Mouse (Mus musculus) liver, embryonic 13.5 days (tissue): Measurements from ENCODE around the gene Ttc39b. TPM values are rescaled to one million over a fixed set of nuclear protein-coding genes. Genes with fewer than 3 reads are reported as not detected.

Experiments used
- ATAC-seq: fragments of 200-750 bp; cut with Nextera tagmentation; 2 replicates; pipeline ENCODE4 v1.8.0; 2017; ENCODE audit warnings: low read depth, mild to moderate bottlenecking, moderate number of reproducible peaks, moderate library complexity
- DNase-seq: peaks from one replicate; pipeline ENCODE4 v3.0.0; 2022
- H3K27ac ChIP-seq: fragments of 300-500 bp; sonication (generic); 2 replicates; pipeline ENCODE4 v1.5.1; 2015; ENCODE audit warnings: moderate library complexity, mild to moderate bottlenecking, inconsistent platforms
- H3K27me3 ChIP-seq: fragments of 300-500 bp; sonication (generic); 2 replicates; pipeline ENCODE4 v1.6.1; 2015; ENCODE audit warnings: mild to moderate bottlenecking, inconsistent platforms
- H3K36me3 ChIP-seq: fragments of 300-500 bp; sonication (generic); 2 replicates; pipeline ENCODE4 v1.6.1; 2015; ENCODE audit warnings: mild to moderate bottlenecking, inconsistent platforms
- H3K4me1 ChIP-seq: fragments of 300-500 bp; sonication (generic); replicated peaks from 2 replicates; pipeline ENCODE4 v1.6.1; 2015; ENCODE audit warnings: inconsistent platforms
- H3K4me2 ChIP-seq: fragments of 300-500 bp; sonication (generic); 2 replicates; pipeline ENCODE4 v1.6.1; 2015; ENCODE audit warnings: inconsistent platforms, mild to moderate bottlenecking, moderate library complexity
- H3K4me3 ChIP-seq: fragments of 300-500 bp; sonication (generic); replicated peaks from 2 replicates; pipeline ENCODE4 v1.5.1; 2015; ENCODE audit warnings: mild to moderate bottlenecking, inconsistent platforms
- H3K9ac ChIP-seq: fragments of 300-500 bp; sonication (generic); 2 replicates; pipeline ENCODE4 v1.6.1; 2015; ENCODE audit warnings: mild to moderate bottlenecking, inconsistent platforms
- H3K9me3 ChIP-seq: fragments of 300-500 bp; sonication (generic); replicated peaks from 2 replicates; pipeline ENCODE4 v1.6.1; 2016; ENCODE audit warnings: inconsistent platforms
- WGBS: fragments of 180-500 bp; shearing (Covaris S2); methylation state at CpG from one replicate; pipeline ENCODE4 v1.1.7; 2015; ENCODE audit not compliant: insufficient replicate concordance; 5-methylcytosine and 5-hydroxymethylcytosine counted together
- polyA plus RNA-seq: library from polyadenylated mRNA; unstranded; fragments of >200 nt; fragmentation: Nextera tagmentation; extraction: Ambion mirVana; gene quantifications from 2 replicates; pipeline ENCODE4 v1.2.1, GENCODE M21; 2015

The Ttc39b gene
- polyA plus RNA-seq, 1 experiment from 2014 or later = 2.8 TPM

GRCm38 (mm10) chr4:83302887-83303827 lies 20.9 kb downstream of the Ttc39b start:
- Histone ChIP-seq H3K27me3 (no peaks in the 10 kb centered on the region), H3K36me3 (no peaks in the 10 kb centered on the region), H3K9me3 (no peaks in the 10 kb centered on the region), H3K4me3 (peak overlapping the region; percentile 9; the same call in 1 of the 2 replicates), H3K4me2 (peak overlapping the region; percentile 40), H3K27ac (no peak overlapping the region), H3K4me1 (0 out of 2 replicates have a peak, but pooled peaks cover 2% of the 10 kb centered on the region), H3K9ac (no peak overlapping the region)
- 0 out of 2 replicates have a peak, but pooled peaks have one; percentile 48 for ATAC-seq
- DNase-seq = peak; percentile 36
- WGBS = 27% methylated on average over 13 of the region's 13 CpGs

DNA sequence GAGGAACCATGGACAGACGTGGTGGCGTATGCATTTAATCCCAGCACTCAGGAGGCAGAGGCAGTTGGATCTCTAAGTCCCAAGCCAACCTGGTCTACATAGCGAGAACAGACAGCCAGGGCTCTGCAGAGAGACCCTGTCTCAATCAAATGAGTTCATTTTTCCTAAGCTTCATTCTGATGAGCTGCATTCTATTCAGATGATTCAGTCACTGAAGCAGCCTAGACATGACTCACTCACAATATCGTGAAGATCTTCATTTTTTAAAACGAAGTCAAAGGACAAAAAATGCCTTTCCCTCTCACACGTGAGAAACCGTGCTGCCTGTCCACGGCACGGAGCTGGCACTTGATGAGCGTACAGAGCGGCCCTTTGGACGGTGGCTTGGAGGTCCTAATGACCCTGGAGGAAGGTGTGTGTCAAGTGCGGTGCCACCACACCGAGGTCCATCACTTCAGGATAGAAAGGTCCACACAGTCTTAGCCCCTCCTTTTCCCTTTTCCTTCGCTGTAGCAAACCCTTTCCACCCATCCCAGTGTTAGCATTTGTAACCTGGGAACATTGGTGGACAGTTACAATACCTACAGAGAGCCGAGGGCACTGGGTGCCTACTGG lies 21.8 kb downstream of the Ttc39b start:
- 0 out of 2 replicates have a peak, but pooled peaks cover 2% of the 10 kb centered on the region for H3K4me1 ChIP-seq
- no peaks in the 10 kb centered on the region for H3K36me3 ChIP-seq
- no peak overlapping the region for H3K4me3 ChIP-seq
- no peak overlapping the region for H3K4me2 ChIP-seq
- DNase-seq (no peak), ATAC-seq (no peak)
- H3K9me3 ChIP-seq = no peaks in the 10 kb centered on the region
- H3K9ac ChIP-seq = no peak overlapping the region
- no peak overlapping the region for H3K27ac ChIP-seq
- WGBS = 80% methylated on average over 16 of the region's 16 CpGs
- H3K27me3 ChIP-seq = no peaks in the 10 kb centered on the region

- Histone ChIP-seq H3K27ac (no peak overlapping the region), H3K4me3 (no peak overlapping the region), H3K9me3 (no peaks in the 10 kb centered on the region), H3K27me3 (no peaks in the 10 kb centered on the region), H3K4me1 (0 out of 2 replicates have a peak, but pooled peaks cover 2% of the 10 kb centered on the region), H3K36me3 (no peaks in the 10 kb centered on the region), H3K9ac (no peak overlapping the region), H3K4me2 (no peak overlapping the region)
- no peak for DNase-seq
- ATAC-seq = no peak
- WGBS = 88% methylated on average over 1 of the region's 1 CpGs
These were observed 22.3 kb downstream of the Ttc39b start for GRCm38 (mm10) chr4:83301713-83302112.

- 2% methylated on average over 12 of the region's 12 CpGs for WGBS
- peaks cover 11% of the 10 kb centered on the region for H3K4me1 ChIP-seq
- H3K4me3 ChIP-seq = peak overlapping the region; percentile 45
- H3K9me3 ChIP-seq = no peaks in the 10 kb centered on the region
- no peaks in the 10 kb centered on the region for H3K36me3 ChIP-seq
- H3K9ac ChIP-seq = peak overlapping the region; percentile 45; the same call in 1 of the 2 replicates
- peaks cover 8% of the 10 kb centered on the region; the same call in 1 of the 2 replicates for H3K27me3 ChIP-seq
- H3K27ac ChIP-seq = no peak overlapping the region
- DNase-seq = no peak
- peak overlapping the region; percentile 66 for H3K4me2 ChIP-seq
- no peak for ATAC-seq
These were observed 39.2 kb downstream of the Ttc39b start for GRCm38 (mm10) chr4:83284768-83285350.

GRCm38 (mm10) chr4:83283973-83284767 lies 39.9 kb downstream of the Ttc39b start:
- peak overlapping the region; percentile 45; the same call in 1 of the 2 replicates for H3K9ac ChIP-seq
- peak overlapping the region; percentile 45 for H3K4me3 ChIP-seq
- H3K27me3 ChIP-seq = peaks cover 8% of the 10 kb centered on the region; the same call in 1 of the 2 replicates
- H3K36me3 ChIP-seq = no peaks in the 10 kb centered on the region
- no peaks in the 10 kb centered on the region for H3K9me3 ChIP-seq
- H3K27ac ChIP-seq = no peak overlapping the region
- DNase-seq = no peak
- H3K4me1 ChIP-seq = peaks cover 11% of the 10 kb centered on the region
- no peak for ATAC-seq
- WGBS = 16% methylated on average over 19 of the region's 19 CpGs
- peak overlapping the region; percentile 66 for H3K4me2 ChIP-seq

DNA sequence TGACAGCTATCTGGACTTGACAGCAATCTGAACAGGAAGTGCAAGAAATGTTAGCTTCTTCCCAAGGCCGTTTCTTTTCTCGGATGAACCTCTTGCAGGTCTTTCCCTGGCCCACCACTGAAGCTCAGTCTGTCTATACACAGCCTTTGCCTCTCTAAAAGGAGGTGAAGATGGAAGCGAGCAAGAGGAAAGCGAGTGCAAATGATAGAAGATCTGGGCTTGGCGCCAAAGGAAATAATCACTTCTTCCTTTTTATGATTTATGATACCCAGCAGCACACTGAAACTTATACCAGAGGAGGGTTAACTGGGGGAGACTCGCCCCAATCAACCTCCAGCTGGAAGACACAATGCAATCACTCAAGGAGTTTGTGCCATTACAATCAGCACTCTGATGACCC lies 41.6 kb downstream of the Ttc39b start:
- Histone ChIP-seq H3K36me3 (no peaks in the 10 kb centered on the region), H3K4me2 (no peak overlapping the region), H3K4me1 (peaks cover 11% of the 10 kb centered on the region), H3K27ac (no peak overlapping the region), H3K4me3 (no peak overlapping the region), H3K9ac (no peak overlapping the region), H3K27me3 (peaks cover 8% of the 10 kb centered on the region; the same call in 1 of the 2 replicates), H3K9me3 (no peaks in the 10 kb centered on the region)
- no peak for ATAC-seq
- 34% methylated on average over 6 of the region's 6 CpGs for WGBS
- no peak for DNase-seq

GRCm38 (mm10) chr4:83279236-83279635 lies 44.8 kb downstream of the Ttc39b start:
- no peak for DNase-seq
- H3K4me1 ChIP-seq = peaks cover 8% of the 10 kb centered on the region
- no peak overlapping the region for H3K9ac ChIP-seq
- no peak for ATAC-seq
- 69% methylated on average over 7 of the region's 7 CpGs for WGBS
- H3K27ac ChIP-seq = no peak overlapping the region
- no peaks in the 10 kb centered on the region for H3K9me3 ChIP-seq
- H3K4me3 ChIP-seq = no peak overlapping the region
- no peaks in the 10 kb centered on the region for H3K36me3 ChIP-seq
- H3K27me3 ChIP-seq = peaks cover 5% of the 10 kb centered on the region; the same call in 1 of the 2 replicates
- no peak overlapping the region for H3K4me2 ChIP-seq

DNA sequence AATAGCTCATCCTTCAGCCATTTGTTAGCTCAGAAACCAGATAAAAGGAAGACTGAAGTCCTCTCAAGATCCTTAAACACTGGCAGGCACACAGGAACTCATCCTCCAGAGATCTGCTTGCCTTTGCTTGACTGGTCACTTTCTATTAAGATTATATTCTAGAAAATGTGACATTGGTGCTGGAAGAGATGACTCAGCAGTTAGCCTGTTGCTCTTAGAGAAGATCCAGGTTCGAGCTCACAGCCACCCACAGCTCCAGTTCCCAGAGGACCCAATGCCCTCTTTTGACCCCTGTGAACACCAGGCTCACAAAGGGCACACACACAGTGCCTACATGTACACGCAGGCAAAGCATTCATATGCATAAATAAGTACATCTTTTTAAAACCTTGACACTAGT lies 49.8 kb downstream of the Ttc39b start:
- Histone ChIP-seq H3K9me3 (no peaks in the 10 kb centered on the region), H3K4me3 (peak overlapping the region; percentile 42; the same call in 1 of the 2 replicates), H3K36me3 (no peaks in the 10 kb centered on the region), H3K9ac (peak overlapping the region; percentile 64; the same call in 1 of the 2 replicates), H3K27ac (no peak overlapping the region), H3K27me3 (no peaks in the 10 kb centered on the region), H3K4me2 (peak overlapping the region; percentile 64), H3K4me1 (peaks cover 22% of the 10 kb centered on the region)
- ATAC-seq = no peak
- WGBS = 32% methylated on average over 2 of the region's 2 CpGs
- DNase-seq = no peak

- Histone ChIP-seq H3K27ac (peak overlapping the region; percentile 64; the same call in 1 of the 2 replicates), H3K4me3 (peak overlapping the region; percentile 42)
These were observed 50.4 kb downstream of the Ttc39b start for GRCm38 (mm10) chr4:83273616-83274050.

GRCm38 (mm10) chr4:83272917-83273615 lies 51.0 kb downstream of the Ttc39b start:
- peak; percentile 61 for ATAC-seq

More at GRCm38 (mm10) chr4:83273616-83274050, 50.4 kb downstream of the Ttc39b start:
- H3K36me3 ChIP-seq = no peaks in the 10 kb centered on the region
- WGBS = 11% methylated on average over 19 of the region's 19 CpGs
- no peaks in the 10 kb centered on the region for H3K9me3 ChIP-seq
- peak overlapping the region; percentile 64 for H3K4me2 ChIP-seq
- H3K9ac ChIP-seq = peak overlapping the region; percentile 64
- H3K4me1 ChIP-seq = peaks cover 22% of the 10 kb centered on the region
- peak; percentile 42 for DNase-seq
- no peaks in the 10 kb centered on the region for H3K27me3 ChIP-seq
- ATAC-seq = peak; percentile 86

More at GRCm38 (mm10) chr4:83272917-83273615, 51.0 kb downstream of the Ttc39b start:
- no peak for DNase-seq
- peak overlapping the region; percentile 42 for H3K4me3 ChIP-seq
- no peaks in the 10 kb centered on the region for H3K9me3 ChIP-seq
- H3K4me2 ChIP-seq = peak overlapping the region; percentile 64
- 21% methylated on average over 9 of the region's 9 CpGs for WGBS
- peaks cover 22% of the 10 kb centered on the region for H3K4me1 ChIP-seq
- H3K36me3 ChIP-seq = no peaks in the 10 kb centered on the region
- H3K27me3 ChIP-seq = no peaks in the 10 kb centered on the region
- peak overlapping the region; percentile 64; the same call in 1 of the 2 replicates for H3K27ac ChIP-seq
- peak overlapping the region; percentile 64 for H3K9ac ChIP-seq
